Mouse (Mus musculus) hindbrain, postnatal 0 days (tissue): ENCODE data around the gene Btnl2. TPM values are rescaled to one million over a fixed set of nuclear protein-coding genes. Genes with fewer than 3 reads are reported as not detected.
"Not testable (repeated sequence)": the region's sequence is repeated elsewhere in the genome, so short reads cannot be mapped to it uniquely, and the experiment has no call there.

Experiments
- ATAC-seq: fragments of 200-750 bp; cut with Nextera tagmentation; 2 replicates; pipeline ENCODE4 v1.8.0; 2017; ENCODE audit warnings: mild to moderate bottlenecking, moderate TSS enrichment, moderate library complexity
- DNase-seq: peaks from one replicate; pipeline ENCODE4 v3.0.0-alpha.2; 2015; ENCODE audit warnings: low spot score
- H3K27ac ChIP-seq: fragments of 300-500 bp; sonication (generic); 2 replicates; pipeline ENCODE4 v1.5.1; 2014; ENCODE audit warnings: mild to moderate bottlenecking
- H3K27me3 ChIP-seq: fragments of 300-500 bp; sonication (generic); 2 replicates; pipeline ENCODE4 v1.6.1; 2014; ENCODE audit warnings: low read length, mixed read lengths; ENCODE audit not compliant: insufficient read depth
- H3K36me3 ChIP-seq: fragments of 300-500 bp; sonication (generic); 2 replicates; pipeline ENCODE4 v1.6.1; 2014; ENCODE audit warnings: low read length, mixed read lengths; ENCODE audit not compliant: insufficient read depth
- H3K4me1 ChIP-seq: fragments of 300-500 bp; sonication (generic); 2 replicates; pipeline ENCODE4 v1.6.1; 2014; ENCODE audit warnings: antibody characterized with exemption, low read length, mixed read lengths; ENCODE audit not compliant: insufficient read depth
- H3K4me2 ChIP-seq: fragments of 300-500 bp; sonication (generic); 2 replicates; pipeline ENCODE4 v1.6.1; 2014; ENCODE audit warnings: low read depth, mild to moderate bottlenecking, low read length, moderate library complexity, mixed read lengths
- H3K4me3 ChIP-seq: fragments of 300-500 bp; sonication (generic); 2 replicates; pipeline ENCODE4 v1.5.1; 2014; ENCODE audit warnings: low read length
- H3K9ac ChIP-seq: fragments of 300-500 bp; sonication (generic); replicated peaks from 2 replicates; pipeline ENCODE4 v1.6.1; 2014; ENCODE audit warnings: mild to moderate bottlenecking, low read length, moderate library complexity, mixed read lengths
- H3K9me3 ChIP-seq: fragments of 300-500 bp; sonication (generic); 2 replicates; pipeline ENCODE4 v1.6.1; 2016; ENCODE audit warnings: low read length, mixed read lengths
- CTCF ChIP-seq: IDR thresholded peaks from 2 replicates; pipeline ENCODE4 v1.5.1; 2016; ENCODE audit warnings: antibody characterized with exemption, control low read depth, low read depth
- WGBS: fragments of 180-500 bp; shearing (Covaris S2); extraction: QIAGEN DNeasy Blood & Tissue Kit; methylation state at CpG from one replicate; pipeline ENCODE4 v1.1.7; 2014; 5-methylcytosine and 5-hydroxymethylcytosine counted together
- polyA plus RNA-seq: library from polyadenylated mRNA; unstranded; fragments of >200 nt; fragmentation: Nextera tagmentation; extraction: Ambion mirVana; gene quantifications from 2 replicates; pipeline ENCODE4 v1.2.1, GENCODE M21; 2015
- total RNA-seq: library from RNA; depleted of rRNA; stranded (reverse); fragments of >200 nt; gene quantifications from 2 replicates; pipeline ENCODE4 v1.2.3, GENCODE M21; 2014

Gene Btnl2
- total and polyA plus RNA-seq, 2 experiments from 2014 or later: 0.08 TPM; not detected in 1

- Histone ChIP-seq H3K27me3 (no peaks in the 10 kb centered on the region), H3K36me3 (no peaks in the 10 kb centered on the region), H3K9ac (peak overlapping the region; percentile 63), H3K4me2 (peak overlapping the region; percentile 74), H3K9me3 (no peaks in the 10 kb centered on the region), H3K4me3 (peak overlapping the region; percentile 52), H3K27ac (peak overlapping the region; percentile 45; the same call in 1 of the 2 replicates), H3K4me1 (peaks cover 4% of the 10 kb centered on the region; the same call in 1 of the 2 replicates)
- ATAC-seq: peak; percentile 76
- DNase-seq: peak; percentile 74
- WGBS: 27% methylated on average over 38 of the region's 38 CpGs
- no peak for TF ChIP-seq CTCF
Measured at GRCm38 (mm10) chr17:34309683-34310385, 44.8 kb upstream of the Btnl2 start.

DNA sequence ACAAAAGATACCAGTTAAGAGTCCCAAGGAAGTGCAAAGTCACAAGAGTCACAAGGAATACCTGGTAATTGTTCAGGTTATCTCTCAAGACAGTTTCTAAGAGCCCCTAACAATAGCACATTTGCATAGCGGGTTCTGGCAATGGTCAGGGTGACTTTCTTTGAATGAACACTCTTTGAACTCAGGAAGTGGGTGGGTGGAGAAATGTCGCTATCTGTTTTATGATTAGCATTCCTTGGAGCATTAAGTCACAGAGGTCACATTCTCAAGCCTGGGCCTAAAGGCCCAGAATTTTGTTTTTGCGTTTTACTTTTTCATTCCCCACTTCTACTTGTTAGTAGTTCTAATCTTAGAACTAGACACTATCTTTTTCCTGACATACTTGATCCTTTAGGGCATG, 44.1 kb upstream of the Btnl2 start:
- ATAC-seq, H3K4me2 ChIP-seq, H3K27ac ChIP-seq, H3K9ac ChIP-seq, H3K4me3 ChIP-seq, H3K36me3 ChIP-seq, H3K27me3 ChIP-seq, H3K9me3 ChIP-seq, H3K4me1 ChIP-seq, DNase-seq: not testable (repeated sequence)
- 89% methylated on average over 3 of the region's 3 CpGs for WGBS

GRCm38 (mm10) chr17:34312185-34312584, 42.4 kb upstream of the Btnl2 start:
- WGBS: 88% methylated on average over 1 of the region's 1 CpGs
- no peaks in the 10 kb centered on the region for H3K36me3 ChIP-seq
- no peak for DNase-seq

GRCm38 (mm10) chr17:34313393-34313792, 41.2 kb upstream of the Btnl2 start:
- 33% methylated on average over 3 of the region's 3 CpGs for WGBS
- peak; percentile 78 for ATAC-seq

More at GRCm38 (mm10) chr17:34312185-34312584, 42.4 kb upstream of the Btnl2 start:
- Histone ChIP-seq H3K9me3 (no peaks in the 10 kb centered on the region), H3K9ac (no peak overlapping the region), H3K27me3 (no peaks in the 10 kb centered on the region), H3K4me1 (peaks cover 4% of the 10 kb centered on the region; the same call in 1 of the 2 replicates), H3K27ac (no peak overlapping the region), H3K4me2 (no peak overlapping the region), H3K4me3 (no peak overlapping the region)
- ATAC-seq: no peak
- no peak for TF ChIP-seq CTCF

DNA sequence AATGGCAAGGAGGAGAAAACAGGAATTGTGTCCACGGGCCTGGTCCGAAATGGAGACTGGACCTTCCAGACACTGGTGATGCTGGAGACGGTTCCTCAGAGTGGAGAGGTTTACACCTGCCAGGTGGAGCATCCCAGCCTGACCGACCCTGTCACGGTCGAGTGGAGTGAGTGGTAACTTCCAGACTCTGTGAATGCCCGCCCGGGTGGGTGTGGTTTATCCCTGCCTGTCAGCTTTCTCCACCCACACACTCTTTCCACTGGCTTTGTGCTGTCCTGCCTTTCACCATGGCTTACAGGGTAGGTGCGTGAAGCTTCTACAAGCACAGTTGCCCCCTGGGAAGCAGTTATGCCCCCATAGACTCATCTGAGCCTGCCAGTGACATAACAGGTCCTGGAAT, 40.3 kb upstream of the Btnl2 start:
- Histone ChIP-seq H3K9ac (no peak overlapping the region), H3K36me3 (no peaks in the 10 kb centered on the region)
- TF ChIP-seq CTCF: no peak

More at GRCm38 (mm10) chr17:34313393-34313792, 41.2 kb upstream of the Btnl2 start:
- TF ChIP-seq CTCF: peak; percentile 93
- Histone ChIP-seq H3K4me2 (no peak overlapping the region), H3K27me3 (no peaks in the 10 kb centered on the region), H3K36me3 (no peaks in the 10 kb centered on the region), H3K9me3 (no peaks in the 10 kb centered on the region), H3K9ac (no peak overlapping the region), H3K4me3 (no peak overlapping the region), H3K27ac (no peak overlapping the region), H3K4me1 (peaks cover 4% of the 10 kb centered on the region; the same call in 1 of the 2 replicates)
- DNase-seq: peak; percentile 84

GRCm38 (mm10) chr17:34315512-34315911, 39.1 kb upstream of the Btnl2 start:
- no peak overlapping the region for H3K27ac ChIP-seq
- no peak for TF ChIP-seq CTCF
- no peaks in the 10 kb centered on the region for H3K9me3 ChIP-seq
- no peak overlapping the region for H3K4me3 ChIP-seq
- H3K27me3 ChIP-seq: no peaks in the 10 kb centered on the region
- H3K4me2 ChIP-seq: no peak overlapping the region
- no peaks in the 10 kb centered on the region for H3K36me3 ChIP-seq
- ATAC-seq (no peak), DNase-seq (no peak)
- no peaks in the 10 kb centered on the region for H3K4me1 ChIP-seq
- WGBS: 58% methylated on average over 1 of the region's 1 CpGs
- H3K9ac ChIP-seq: no peak overlapping the region

More for the DNA sequence above, 40.3 kb upstream of the Btnl2 start:
- H3K27me3 ChIP-seq: no peaks in the 10 kb centered on the region
- H3K27ac ChIP-seq: no peak overlapping the region
- H3K4me2 ChIP-seq: no peak overlapping the region
- ATAC-seq (no peak), DNase-seq (no peak)
- no peaks in the 10 kb centered on the region for H3K9me3 ChIP-seq
- H3K4me1 ChIP-seq: peaks cover 1% of the 10 kb centered on the region; the same call in 1 of the 2 replicates
- no peak overlapping the region for H3K4me3 ChIP-seq
- 65% methylated on average over 9 of the region's 9 CpGs for WGBS

GRCm38 (mm10) chr17:34316697-34317096, 37.9 kb upstream of the Btnl2 start:
- no peak for TF ChIP-seq CTCF
- no peaks in the 10 kb centered on the region for H3K9me3 ChIP-seq
- no peak overlapping the region for H3K27ac ChIP-seq
- H3K9ac ChIP-seq: no peak overlapping the region
- DNase-seq (no peak), ATAC-seq (no peak)
- WGBS: 68% methylated on average over 2 of the region's 2 CpGs
- no peak overlapping the region for H3K4me2 ChIP-seq
- no peak overlapping the region for H3K4me3 ChIP-seq
- H3K27me3 ChIP-seq: no peaks in the 10 kb centered on the region
- no peaks in the 10 kb centered on the region for H3K36me3 ChIP-seq
- no peaks in the 10 kb centered on the region for H3K4me1 ChIP-seq
